Mouse (Mus musculus) hindbrain, postnatal 0 days (tissue): ENCODE measurements at regions not wholly inside any gene's neighbourhood (a gene's known extent, or its start where the extent isn't known, plus 50 kb on each side); places are given as distances from the start of the nearest gene placed in this dataset.
A peak's percentile ranks its signal among the peaks of the same experiment; 100 is the strongest.

ENCODE experiments used
- ATAC-seq: fragments of 200-750 bp; cut with Nextera tagmentation; 2 replicates; pipeline ENCODE4 v1.8.0; 2017; ENCODE audit warnings: mild to moderate bottlenecking, moderate TSS enrichment, moderate library complexity
- DNase-seq: peaks from one replicate; pipeline ENCODE4 v3.0.0-alpha.2; 2015; ENCODE audit warnings: low spot score
- H3K27ac ChIP-seq: fragments of 300-500 bp; sonication (generic); 2 replicates; pipeline ENCODE4 v1.5.1; 2014; ENCODE audit warnings: mild to moderate bottlenecking
- H3K27me3 ChIP-seq: fragments of 300-500 bp; sonication (generic); 2 replicates; pipeline ENCODE4 v1.6.1; 2014; ENCODE audit warnings: low read length, mixed read lengths; ENCODE audit not compliant: insufficient read depth
- H3K36me3 ChIP-seq: fragments of 300-500 bp; sonication (generic); 2 replicates; pipeline ENCODE4 v1.6.1; 2014; ENCODE audit warnings: low read length, mixed read lengths; ENCODE audit not compliant: insufficient read depth
- H3K4me1 ChIP-seq: fragments of 300-500 bp; sonication (generic); 2 replicates; pipeline ENCODE4 v1.6.1; 2014; ENCODE audit warnings: antibody characterized with exemption, low read length, mixed read lengths; ENCODE audit not compliant: insufficient read depth
- H3K4me2 ChIP-seq: fragments of 300-500 bp; sonication (generic); 2 replicates; pipeline ENCODE4 v1.6.1; 2014; ENCODE audit warnings: low read depth, mild to moderate bottlenecking, low read length, moderate library complexity, mixed read lengths
- H3K4me3 ChIP-seq: fragments of 300-500 bp; sonication (generic); 2 replicates; pipeline ENCODE4 v1.5.1; 2014; ENCODE audit warnings: low read length
- H3K9ac ChIP-seq: fragments of 300-500 bp; sonication (generic); replicated peaks from 2 replicates; pipeline ENCODE4 v1.6.1; 2014; ENCODE audit warnings: mild to moderate bottlenecking, low read length, moderate library complexity, mixed read lengths
- H3K9me3 ChIP-seq: fragments of 300-500 bp; sonication (generic); 2 replicates; pipeline ENCODE4 v1.6.1; 2016; ENCODE audit warnings: low read length, mixed read lengths
- CTCF ChIP-seq: IDR thresholded peaks from 2 replicates; pipeline ENCODE4 v1.5.1; 2016; ENCODE audit warnings: antibody characterized with exemption, control low read depth, low read depth
- WGBS: fragments of 180-500 bp; shearing (Covaris S2); extraction: QIAGEN DNeasy Blood & Tissue Kit; methylation state at CpG from one replicate; pipeline ENCODE4 v1.1.7; 2014; 5-methylcytosine and 5-hydroxymethylcytosine counted together

- H3K9ac ChIP-seq = no peak overlapping the region
- no peak overlapping the region for H3K27ac ChIP-seq
- H3K9me3 ChIP-seq = no peaks in the 10 kb centered on the region
- H3K4me3 ChIP-seq = no peak overlapping the region
- ATAC-seq (no peak), DNase-seq (no peak)
- H3K4me1 ChIP-seq = no peaks in the 10 kb centered on the region
- no peaks in the 10 kb centered on the region for H3K27me3 ChIP-seq
- no peaks in the 10 kb centered on the region for H3K36me3 ChIP-seq
- H3K4me2 ChIP-seq = no peak overlapping the region
- TF ChIP-seq CTCF = no peak
- 26% methylated on average over 6 of the region's 6 CpGs for WGBS
Observed at GRCm38 (mm10) chr16:5454243-5454642, 198.5 kb upstream of the Eef2kmt start.

GRCm38 (mm10) chr16:5452971-5453370 lies 197.2 kb upstream of the Eef2kmt start:
- H3K4me2 ChIP-seq = no peak overlapping the region
- 86% methylated on average over 6 of the region's 6 CpGs for WGBS
- ATAC-seq (no peak), DNase-seq (no peak)
- H3K4me3 ChIP-seq = no peak overlapping the region
- H3K36me3 ChIP-seq = no peaks in the 10 kb centered on the region
- no peak overlapping the region for H3K9ac ChIP-seq
- no peaks in the 10 kb centered on the region for H3K4me1 ChIP-seq
- TF ChIP-seq CTCF = no peak
- no peak overlapping the region for H3K27ac ChIP-seq
- no peaks in the 10 kb centered on the region for H3K27me3 ChIP-seq
- no peaks in the 10 kb centered on the region for H3K9me3 ChIP-seq

GRCm38 (mm10) chr16:5445776-5446175 lies 190.0 kb upstream of the Eef2kmt start:
- 69% methylated on average over 6 of the region's 6 CpGs for WGBS
- Histone ChIP-seq H3K4me3 (no peak overlapping the region), H3K27me3 (no peaks in the 10 kb centered on the region), H3K27ac (no peak overlapping the region), H3K36me3 (no peaks in the 10 kb centered on the region), H3K4me2 (no peak overlapping the region), H3K4me1 (no peaks in the 10 kb centered on the region), H3K9ac (no peak overlapping the region), H3K9me3 (no peaks in the 10 kb centered on the region)
- no peak for TF ChIP-seq CTCF
- DNase-seq = no peak
- no peak for ATAC-seq

- WGBS = 64% methylated on average over 2 of the region's 2 CpGs
Observed at GRCm38 (mm10) chr16:5444785-5445184, 189.0 kb upstream of the Eef2kmt start.

GRCm38 (mm10) chr16:5439717-5440116 lies 183.9 kb upstream of the Eef2kmt start:
- no peak for TF ChIP-seq CTCF
- H3K4me1 ChIP-seq = no peaks in the 10 kb centered on the region
- WGBS = 65% methylated on average over 2 of the region's 2 CpGs
- no peak overlapping the region for H3K9ac ChIP-seq
- no peak overlapping the region for H3K27ac ChIP-seq
- H3K9me3 ChIP-seq = no peaks in the 10 kb centered on the region
- DNase-seq (no peak), ATAC-seq (no peak)
- no peaks in the 10 kb centered on the region for H3K27me3 ChIP-seq
- H3K36me3 ChIP-seq = no peaks in the 10 kb centered on the region
- H3K4me2 ChIP-seq = no peak overlapping the region
- H3K4me3 ChIP-seq = no peak overlapping the region

More at GRCm38 (mm10) chr16:5444785-5445184, 189.0 kb upstream of the Eef2kmt start:
- no peak for TF ChIP-seq CTCF
- DNase-seq (no peak), ATAC-seq (no peak)
- H3K4me1 ChIP-seq = no peaks in the 10 kb centered on the region
- H3K9me3 ChIP-seq = no peaks in the 10 kb centered on the region
- H3K36me3 ChIP-seq = no peaks in the 10 kb centered on the region
- H3K27ac ChIP-seq = no peak overlapping the region
- H3K4me3 ChIP-seq = no peak overlapping the region
- H3K4me2 ChIP-seq = no peak overlapping the region
- H3K9ac ChIP-seq = no peak overlapping the region
- H3K27me3 ChIP-seq = no peaks in the 10 kb centered on the region

GRCm38 (mm10) chr16:5438405-5438804 lies 182.6 kb upstream of the Eef2kmt start:
- no peaks in the 10 kb centered on the region for H3K4me1 ChIP-seq
- H3K9me3 ChIP-seq = no peaks in the 10 kb centered on the region
- DNase-seq = no peak
- no peak overlapping the region for H3K9ac ChIP-seq
- no peak overlapping the region for H3K4me2 ChIP-seq
- H3K27ac ChIP-seq = no peak overlapping the region
- no peaks in the 10 kb centered on the region for H3K36me3 ChIP-seq
- no peak for ATAC-seq
- H3K4me3 ChIP-seq = no peak overlapping the region
- H3K27me3 ChIP-seq = no peaks in the 10 kb centered on the region
- TF ChIP-seq CTCF = no peak
- WGBS = 88% methylated on average over 2 of the region's 2 CpGs

- Histone ChIP-seq H3K36me3 (no peaks in the 10 kb centered on the region), H3K4me3 (no peak overlapping the region), H3K27me3 (no peaks in the 10 kb centered on the region), H3K27ac (no peak overlapping the region; the same call in 1 of the 2 replicates), H3K4me1 (no peaks in the 10 kb centered on the region), H3K9ac (no peak overlapping the region), H3K9me3 (no peaks in the 10 kb centered on the region), H3K4me2 (no peak overlapping the region)
- WGBS = 87% methylated on average over 5 of the region's 5 CpGs
- no peak for TF ChIP-seq CTCF
- DNase-seq (no peak), ATAC-seq (0 out of 2 replicates have a peak, but pooled peaks have one; percentile 4)
Observed at GRCm38 (mm10) chr16:5431689-5432088, 175.9 kb upstream of the Eef2kmt start.
